Mouse (Mus musculus): ENCODE measurements around the gene Ap1g1. TPM values are rescaled to one million over a fixed set of nuclear protein-coding genes. Genes with fewer than 3 reads are reported as not detected.

Ap1g1 gene
- total RNA-seq, 2 experiments from 2014 or later: 83.0 to 92.1 TPM

Other genes starting within 250 kb of the Ap1g1 start
- gene Dhx38, start 212.7 kb upstream of the Ap1g1 start, total RNA-seq (2021): 10 to 100 TPM; 24.9 to 26.9 TPM
- gene Txnl4b, start 212.7 kb upstream of the Ap1g1 start, total RNA-seq (2021): 10 to 100 TPM; 14.9 to 16.2 TPM
- not detected for gene Hp, start 199.4 kb upstream of the Ap1g1 start, total RNA-seq (2021)
- 10 to 100 TPM; 22.5 to 25.1 TPM for gene Dhodh, start 169.9 kb upstream of the Ap1g1 start, total RNA-seq (2021)
- 1 to 10 TPM; 1.9 to 2.3 TPM for gene Pkd1l3, start 164.0 kb upstream of the Ap1g1 start, total RNA-seq (2021)
- 10 to 100 TPM; 84.7 to 86.4 TPM for gene Ist1, start 85.3 kb upstream of the Ap1g1 start, total RNA-seq (2021)
- 10 to 100 TPM; 45.3 to 47.3 TPM for gene Zfp821, start 73.0 kb upstream of the Ap1g1 start, total RNA-seq (2021)
- gene Atxn1l, start 40.8 kb upstream of the Ap1g1 start, total RNA-seq (2021): 10 to 100 TPM; 38.7 to 45.0 TPM
- gene Phlpp2, start 90.0 kb downstream of the Ap1g1 start, total RNA-seq (2021): 10 to 100 TPM; 22.8 to 23.3 TPM
- not detected for gene Marveld3, start 183.6 kb downstream of the Ap1g1 start, total RNA-seq (2021)
- not detected for gene Tat, start 211.9 kb downstream of the Ap1g1 start, total RNA-seq (2021)